Mouse (Mus musculus) liver, embryonic 14.5 days (tissue): ENCODE data around the gene Fmo5. TPM values are rescaled to one million over a fixed set of nuclear protein-coding genes. Genes with fewer than 3 reads are reported as not detected.

ENCODE experiments used
- ATAC-seq: fragments of 200-750 bp; cut with Nextera tagmentation; 2 replicates; pipeline ENCODE4 v1.8.0; 2017; ENCODE audit warnings: moderate number of reproducible peaks, mild to moderate bottlenecking, moderate library complexity; ENCODE audit not compliant: insufficient read depth
- DNase-seq, 3 experiments: peaks; one replicate each; pipeline ENCODE4 v3.0.0-alpha.2; 2012 to 2013; ENCODE audit warnings: low read depth in 3 of 3, low spot score in 3 of 3
- H3K27ac ChIP-seq: fragments of 300-500 bp; sonication (generic); 2 replicates; pipeline ENCODE4 v1.5.1; 2014; ENCODE audit warnings: moderate library complexity, mild to moderate bottlenecking, control low read depth, inconsistent platforms
- H3K27me3 ChIP-seq: fragments of 300-500 bp; sonication (generic); 2 replicates; pipeline ENCODE4 v1.6.1; 2014; ENCODE audit warnings: mild to moderate bottlenecking, low read length, moderate library complexity; ENCODE audit not compliant: control insufficient read depth, insufficient read depth
- H3K36me3 ChIP-seq: fragments of 300-500 bp; sonication (generic); replicated peaks from 2 replicates; pipeline ENCODE4 v1.6.1; 2014; ENCODE audit warnings: low read depth; ENCODE audit not compliant: control insufficient read depth, insufficient read depth
- H3K4me1 ChIP-seq, 2 experiments: fragments of 200-500 bp in 1 of 2; fragments of 300-500 bp in 1 of 2; sonication (generic) in 1 of 2; replicated peaks; 2 replicates each; pipeline ENCODE4 v1.6.1; 2012 to 2014; ENCODE audit warnings: antibody characterized with exemption in 1 of 2, inconsistent platforms in 1 of 2, low read length in 1 of 2; ENCODE audit not compliant: control insufficient read depth in 2 of 2, insufficient read depth in 2 of 2
- H3K4me2 ChIP-seq: fragments of 300-500 bp; sonication (generic); 2 replicates; pipeline ENCODE4 v1.6.1; 2014; ENCODE audit warnings: low read depth, mild to moderate bottlenecking, control low read depth, moderate library complexity
- H3K4me3 ChIP-seq, 2 experiments: fragments of 200-500 bp in 1 of 2; fragments of 300-500 bp in 1 of 2; sonication (generic) in 1 of 2; 2 replicates each; pipeline ENCODE4 v1.5.1; 2012 to 2014; ENCODE audit warnings: low read depth in 2 of 2, low read length in 2 of 2, mild to moderate bottlenecking in 2 of 2, control low read depth in 1 of 2, inconsistent platforms in 1 of 2, moderate library complexity in 1 of 2; ENCODE audit not compliant: insufficient read depth in 1 of 2
- H3K9ac ChIP-seq: fragments of 300-500 bp; sonication (generic); replicated peaks from 2 replicates; pipeline ENCODE4 v1.6.1; 2014; ENCODE audit warnings: mild to moderate bottlenecking, control low read depth, moderate library complexity
- H3K9me3 ChIP-seq: fragments of 300-500 bp; sonication (generic); 2 replicates; pipeline ENCODE4 v1.6.1; 2016; ENCODE audit warnings: low read length, mixed read lengths; ENCODE audit not compliant: control insufficient read depth
- CTCF ChIP-seq: IDR thresholded peaks from 2 replicates; pipeline ENCODE4 v1.5.1; 2016; ENCODE audit warnings: antibody characterized with exemption, low read depth, control low read depth
- EP300 ChIP-seq: IDR thresholded peaks from 2 replicates; pipeline ENCODE4 v1.6.1; 2016; ENCODE audit warnings: antibody characterized with exemption, low read depth
- WGBS: fragments of 180-500 bp; shearing (Covaris S2); extraction: QIAGEN DNeasy Blood & Tissue Kit; methylation state at CpG from one replicate; pipeline ENCODE4 v1.1.7; 2014; ENCODE audit not compliant: insufficient replicate concordance; 5-methylcytosine and 5-hydroxymethylcytosine counted together
- polyA plus RNA-seq, 2 experiments: library from polyadenylated mRNA; depleted of rRNA in 1 of 2; stranded (reverse) in 1 of 2; unstranded in 1 of 2; fragments of >200 nt; fragmentation: Nextera tagmentation in 1 of 2; extraction: Ambion mirVana in 1 of 2; gene quantifications; 2 replicates each; pipeline versions ENCODE4 v1.2.1 to v1.2.3; 2012 to 2014

Fmo5 gene
- polyA plus RNA-seq, 2 experiments = 6.0 to 11.3 TPM

- Histone ChIP-seq H3K4me2 (no peak overlapping the region), H3K9me3 (no peaks in the 10 kb centered on the region), H3K27ac (no peak overlapping the region), H3K4me1 (peaks cover 0 to 10% of the 10 kb centered on the region in 2 experiments; a peak in 3 of 4 replicates), H3K36me3 (no peaks in the 10 kb centered on the region), H3K4me3 (no peak overlapping the region), H3K9ac (no peak overlapping the region), H3K27me3 (no peaks in the 10 kb centered on the region; the same call in 1 of the 2 replicates)
- TF ChIP-seq EP300 (no peak), CTCF (no peak)
- no peak for ATAC-seq
- 22% methylated on average over 16 of the region's 16 CpGs for WGBS
- no peak for DNase-seq
Observed at GRCm38 (mm10) chr3:97683560-97684195, 55.1 kb downstream of the Fmo5 start.

DNA sequence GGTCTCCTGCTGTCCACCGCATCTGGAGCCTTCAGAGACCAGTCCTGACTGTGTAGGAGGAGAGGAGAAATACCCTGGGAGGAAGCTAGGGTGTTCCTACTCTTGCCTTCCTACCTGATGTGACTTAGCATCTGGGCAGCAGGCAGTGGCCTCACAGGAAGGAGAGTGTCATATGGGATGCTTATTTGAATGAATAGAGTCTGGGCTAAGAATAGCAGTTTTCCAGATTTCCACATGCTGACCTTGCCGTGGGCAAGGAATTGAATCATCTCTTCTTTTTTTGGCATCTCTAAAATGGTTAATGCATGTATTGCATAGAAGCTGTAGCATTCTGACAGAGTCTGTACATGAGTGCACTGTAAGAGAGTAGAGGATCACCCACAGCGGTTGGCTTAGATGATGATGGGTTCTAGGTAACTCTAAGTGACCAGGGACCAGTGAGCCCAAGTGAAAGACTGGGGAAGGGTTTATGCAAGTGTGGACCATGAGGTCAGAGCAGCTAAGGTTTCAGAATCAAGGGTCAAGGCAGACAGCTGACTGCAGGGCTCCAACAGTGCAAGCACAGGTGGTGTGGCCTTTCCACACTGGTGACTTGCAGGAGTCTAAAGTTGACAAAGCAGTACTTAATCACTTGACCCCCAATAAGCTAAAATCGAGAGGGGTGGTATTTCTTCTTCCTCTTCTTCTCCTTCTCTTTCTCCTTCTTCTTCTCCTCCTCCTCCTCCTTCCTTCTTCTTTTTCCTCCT lies 57.9 kb downstream of the Fmo5 start:
- Histone ChIP-seq H3K27me3 (no peaks in the 10 kb centered on the region; the same call in 1 of the 2 replicates), H3K36me3 (no peaks in the 10 kb centered on the region), H3K4me2 (no peak overlapping the region), H3K27ac (no peak overlapping the region), H3K4me1 (peaks cover 0 to 9% of the 10 kb centered on the region in 2 experiments; a peak in 2 of 4 replicates), H3K9me3 (no peaks in the 10 kb centered on the region), H3K4me3 (no peak overlapping the region), H3K9ac (no peak overlapping the region)
- DNase-seq (no peak), ATAC-seq (no peak)
- no peak for TF ChIP-seq CTCF
- TF ChIP-seq EP300 = no peak
- 60% methylated on average over 4 of the region's 4 CpGs for WGBS

- H3K4me3 ChIP-seq = no peak overlapping the region
- no peak overlapping the region for H3K4me2 ChIP-seq
- no peak overlapping the region for H3K9ac ChIP-seq
- H3K9me3 ChIP-seq = no peaks in the 10 kb centered on the region
- no peaks in the 10 kb centered on the region for H3K36me3 ChIP-seq
- no peak for DNase-seq
- no peak overlapping the region for H3K27ac ChIP-seq
- H3K4me1 ChIP-seq = no peaks in the 10 kb centered on the region
- TF ChIP-seq EP300 (no peak), CTCF (no peak)
- ATAC-seq = no peak
- WGBS = 26% methylated on average over 2 of the region's 2 CpGs
- H3K27me3 ChIP-seq = no peaks in the 10 kb centered on the region
Observed at GRCm38 (mm10) chr3:97689289-97689688, 60.7 kb downstream of the Fmo5 start.

- H3K36me3 ChIP-seq = no peaks in the 10 kb centered on the region
- no peak overlapping the region for H3K27ac ChIP-seq
- ATAC-seq (no peak), DNase-seq (no peak)
- no peaks in the 10 kb centered on the region for H3K4me1 ChIP-seq
- H3K9ac ChIP-seq = no peak overlapping the region
- H3K27me3 ChIP-seq = no peaks in the 10 kb centered on the region
- H3K9me3 ChIP-seq = no peaks in the 10 kb centered on the region
- H3K4me3 ChIP-seq = no peak overlapping the region
- no peak overlapping the region for H3K4me2 ChIP-seq
- 57% methylated on average over 7 of the region's 7 CpGs for WGBS
- TF ChIP-seq EP300 (no peak), CTCF (no peak)
Observed at GRCm38 (mm10) chr3:97690590-97690989, 62.0 kb downstream of the Fmo5 start.

DNA sequence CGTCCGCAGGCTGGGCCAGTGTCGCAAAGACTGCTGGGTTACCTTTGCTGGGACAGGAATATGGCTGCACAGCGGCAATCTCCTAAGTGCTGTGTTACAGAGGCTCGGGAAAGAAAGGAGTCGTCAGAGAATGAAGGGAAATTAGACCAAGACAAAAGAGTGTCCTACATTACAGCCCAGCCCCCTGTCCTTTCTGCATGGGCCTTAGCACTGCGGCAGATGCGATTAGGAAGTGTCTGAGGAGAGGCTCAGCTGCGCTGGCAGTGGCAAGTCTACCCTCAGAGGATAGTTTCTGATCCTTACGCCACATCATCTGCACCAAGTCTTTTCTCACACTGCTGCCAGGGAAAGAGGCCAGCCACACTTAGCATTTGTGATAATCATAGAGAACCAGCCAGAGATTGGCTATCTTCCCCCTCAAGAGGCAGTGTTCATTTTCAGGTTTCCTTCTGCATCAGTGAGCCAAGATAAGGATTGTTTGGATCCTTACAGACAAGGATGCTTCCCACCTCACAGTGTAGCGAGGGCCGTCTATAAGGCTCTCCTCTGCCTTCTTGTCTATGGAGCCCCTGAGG lies 62.9 kb downstream of the Fmo5 start:
- no peaks in the 10 kb centered on the region for H3K4me1 ChIP-seq
- no peak for ATAC-seq
- no peak for DNase-seq
- TF ChIP-seq EP300 (no peak), CTCF (no peak)
- H3K9ac ChIP-seq = no peak overlapping the region
- H3K9me3 ChIP-seq = no peaks in the 10 kb centered on the region
- WGBS = 61% methylated on average over 12 of the region's 12 CpGs
- H3K4me2 ChIP-seq = no peak overlapping the region
- H3K27ac ChIP-seq = no peak overlapping the region
- H3K27me3 ChIP-seq = no peaks in the 10 kb centered on the region
- H3K4me3 ChIP-seq = no peak overlapping the region
- no peaks in the 10 kb centered on the region for H3K36me3 ChIP-seq
